Mouse (Mus musculus): ENCODE measurements around the gene Gstt2. TPM values are rescaled to one million over a fixed set of nuclear protein-coding genes. Genes with fewer than 3 reads are reported as not detected.

Gstt2 gene
- 6.7 and 9.0 TPM in 2 replicates for polyA plus RNA-seq (2012; rRNA removed)

DNA sequence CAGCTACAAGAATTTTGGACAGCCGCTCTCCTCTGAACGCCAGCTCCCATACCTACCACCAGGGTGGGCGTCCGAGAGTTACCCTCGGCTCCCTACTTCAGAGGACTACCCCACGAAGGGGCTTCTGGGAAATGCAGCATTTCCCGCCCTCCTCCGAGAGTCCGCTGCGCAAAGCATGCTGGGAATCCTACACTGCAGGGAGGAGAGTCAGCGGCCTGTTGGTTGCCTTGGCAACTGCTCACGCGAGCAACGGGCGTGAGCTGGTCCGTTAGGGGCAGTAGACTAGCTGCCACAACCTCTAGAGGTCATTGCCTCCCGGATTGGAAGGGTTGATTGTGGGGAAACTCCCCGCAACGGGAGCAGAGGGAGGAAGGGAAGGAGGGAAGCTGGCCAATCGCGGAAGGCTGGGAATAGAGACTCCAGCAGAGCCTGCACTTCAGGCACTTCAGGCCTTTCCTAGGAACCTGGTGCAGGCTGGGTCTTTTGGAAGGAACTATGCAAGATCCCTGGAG is at the start of gene Gstt2:
TSS of gene Gstt2 (minus strand) at position 177 of the 512 bp plus-strand sequence.

DNA sequence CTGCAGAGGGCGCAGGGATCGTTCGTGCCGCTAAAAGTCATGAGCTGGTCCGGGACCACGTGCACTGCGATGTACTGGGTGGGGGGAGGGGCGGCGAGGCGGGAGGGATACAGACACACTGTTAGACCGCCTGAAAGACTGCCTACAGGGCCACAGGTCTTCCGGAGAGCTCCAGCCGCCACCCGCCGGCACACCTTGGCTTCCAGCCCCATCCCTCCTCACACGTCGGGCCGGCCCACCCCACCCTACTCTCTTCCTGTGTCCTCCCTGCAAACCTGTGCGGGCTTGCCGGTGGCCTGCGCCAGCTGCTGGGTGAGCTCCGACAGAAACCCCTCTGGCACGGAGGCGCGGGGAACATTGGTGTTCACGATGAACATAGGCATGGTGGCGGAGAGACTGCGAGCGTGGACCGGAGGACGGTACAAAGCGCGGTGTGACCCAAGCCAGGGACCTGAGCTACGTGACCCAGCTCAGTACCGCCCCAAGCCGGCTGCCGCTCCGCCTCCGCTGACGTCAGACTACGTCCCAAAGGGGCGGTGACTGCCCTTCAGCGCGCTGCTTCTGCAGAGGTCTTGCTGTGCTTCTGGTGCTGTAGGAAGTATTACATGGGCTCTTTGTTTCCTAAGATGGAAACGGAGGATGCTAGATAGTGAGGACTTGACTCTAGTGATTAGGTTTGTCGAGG is 22.7 kb upstream of the Gstt2 start, which contains the start of gene Mif:
TSS of gene Mif (minus strand) at position 455 of the 685 bp plus-strand sequence.

DNA sequence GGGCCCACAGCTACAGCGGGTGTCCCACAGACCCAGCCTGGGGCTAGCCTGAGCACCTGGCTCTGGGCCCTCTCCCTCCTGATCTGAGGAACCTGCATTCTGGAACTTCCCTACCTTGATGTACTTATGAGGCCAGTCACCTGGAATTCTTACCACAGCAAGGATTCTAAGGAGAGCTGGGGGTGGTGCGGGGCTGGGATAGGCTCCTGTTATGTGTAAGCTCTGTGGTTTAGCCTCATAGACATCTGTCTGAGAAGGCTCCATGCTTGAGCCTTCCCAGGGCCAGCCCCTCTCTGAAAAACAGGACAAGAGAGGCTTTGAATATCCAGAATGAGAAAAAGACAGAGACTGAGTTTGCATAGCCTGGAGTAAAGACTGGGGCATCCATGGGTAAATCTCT is 14.8 kb downstream of the Gstt2 start, which contains the start of gene Gstt4:
TSS of gene Gstt4 (minus strand) at position 101 of the 400 bp plus-strand sequence.

GRCm38 (mm10) chr10:75798176-75798696 is 39.0 kb downstream of the Gstt2 start, which contains the start of gene Gstt1:
Gene Gstt1 (minus strand): TSS chr10:75798584.

Other genes starting within 250 kb of the Gstt2 start
- gene Ggt5, start 248.1 kb downstream of the Gstt2 start, polyA plus RNA-seq (2012; rRNA removed) = 4.5 and 4.8 TPM in 2 replicates
- 4.4 and 6.0 TPM in 2 replicates for gene Susd2, start 193.4 kb downstream of the Gstt2 start, polyA plus RNA-seq (2012; rRNA removed)
- gene Cabin1, start 73.1 kb downstream of the Gstt2 start, polyA plus RNA-seq (2012; rRNA removed) = 43.5 and 45.6 TPM in 2 replicates
- 51.3 and 55.5 TPM in 2 replicates for gene Ddt, start 64.0 kb downstream of the Gstt2 start, polyA plus RNA-seq (2012; rRNA removed)
- gene Gm20441, start 56.5 kb downstream of the Gstt2 start, polyA plus RNA-seq (2012; rRNA removed) = not detected in 2 replicates
- gene Gstt3, start 56.0 kb downstream of the Gstt2 start, polyA plus RNA-seq (2012; rRNA removed) = 0.79 and 1.1 TPM in 2 replicates
- 21.6 and 28.9 TPM in 2 replicates for gene Gstt1, start 38.8 kb downstream of the Gstt2 start, polyA plus RNA-seq (2012; rRNA removed)
- gene Gstt4, start 14.9 kb downstream of the Gstt2 start, polyA plus RNA-seq (2012; rRNA removed) = not detected in 2 replicates
- gene Mif, start 22.8 kb upstream of the Gstt2 start, polyA plus RNA-seq (2012; rRNA removed) = 1,609 and 1,890 TPM in 2 replicates
- 1.8 and 4.1 TPM in 2 replicates for gene Derl3, start 56.0 kb upstream of the Gstt2 start, polyA plus RNA-seq (2012; rRNA removed)
- gene Smarcb1, start 84.2 kb upstream of the Gstt2 start, polyA plus RNA-seq (2012; rRNA removed) = 96.1 and 115 TPM in 2 replicates
- 78.2 and 90.8 TPM in 2 replicates for gene Chchd10, start 95.7 kb upstream of the Gstt2 start, polyA plus RNA-seq (2012; rRNA removed)
- gene Mmp11, start 99.1 kb upstream of the Gstt2 start, polyA plus RNA-seq (2012; rRNA removed) = 20.1 and 24.1 TPM in 2 replicates
- gene Gm867, start 103.2 kb upstream of the Gstt2 start, polyA plus RNA-seq (2012; rRNA removed) = 0.92 and 1.1 TPM in 2 replicates
- gene Vpreb3, start 105.6 kb upstream of the Gstt2 start, polyA plus RNA-seq (2012; rRNA removed) = 0.37 TPM in 1 of 2 replicates, not detected in the other
- 0.05 and 0.07 TPM in 2 replicates for gene Gm5134, start 117.1 kb upstream of the Gstt2 start, polyA plus RNA-seq (2012; rRNA removed)
- gene Zfp280b, start 195.2 kb upstream of the Gstt2 start, polyA plus RNA-seq (2012; rRNA removed) = 8.7 and 9.6 TPM in 2 replicates

Data from central nervous system, embryonic 18 days (tissue).